Mouse (Mus musculus) bone marrow, adult 2 months (tissue): Measurements from ENCODE around the gene Gm17660. TPM values are rescaled to one million over a fixed set of nuclear protein-coding genes. Genes with fewer than 3 reads are reported as not detected.
A peak's percentile ranks its signal among the peaks of the same experiment; 100 is the strongest.

ENCODE experiments used
- H3K27ac ChIP-seq: fragments of 200-500 bp; 2 replicates; pipeline ENCODE4 v1.5.1; 2012; ENCODE audit warnings: low read depth, mild to moderate bottlenecking, control low read depth, inconsistent platforms, low read length; ENCODE audit not compliant: control insufficient read depth, poor library complexity, insufficient read depth
- H3K4me1 ChIP-seq: fragments of 200-500 bp; 2 replicates; pipeline ENCODE4 v1.6.1; 2011; ENCODE audit warnings: low read length; ENCODE audit not compliant: control insufficient read depth, insufficient read depth
- H3K4me3 ChIP-seq: fragments of 200-500 bp; replicated peaks from 2 replicates; pipeline ENCODE3; 2011; ENCODE audit warnings: mild to moderate bottlenecking, low read depth, low read length, control low read depth; ENCODE audit not compliant: control insufficient read depth
- CTCF ChIP-seq: fragments of 200-500 bp; IDR thresholded peaks from 2 replicates; pipeline ENCODE4 v1.5.1; 2011; ENCODE audit warnings: low read length, control low read depth; ENCODE audit not compliant: control insufficient read depth, insufficient read depth
- POLR2A ChIP-seq: fragments of 200-500 bp; IDR thresholded peaks from 2 replicates; pipeline ENCODE4 v1.6.1; 2011; ENCODE audit warnings: low read depth, mild to moderate bottlenecking, control low read depth, low read length, borderline replicate concordance; ENCODE audit not compliant: control insufficient read depth
- WGBS: fragments of 180-500 bp; shearing (Covaris S2); methylation state at CpG from one replicate; pipeline ENCODE4 v1.1.7; 2018; 5-methylcytosine and 5-hydroxymethylcytosine counted together
- polyA plus RNA-seq: library from polyadenylated mRNA; stranded (reverse); fragments of >200 nt; gene quantifications from 2 replicates; pipeline ENCODE4 v1.2.4, GENCODE M21; 2011; ENCODE audit warnings: low replicate concordance; ENCODE audit not compliant: missing spikeins, insufficient read depth, insufficient read length

The Gm17660 gene
- polyA plus RNA-seq, 1 experiment, result not detected

DNA sequence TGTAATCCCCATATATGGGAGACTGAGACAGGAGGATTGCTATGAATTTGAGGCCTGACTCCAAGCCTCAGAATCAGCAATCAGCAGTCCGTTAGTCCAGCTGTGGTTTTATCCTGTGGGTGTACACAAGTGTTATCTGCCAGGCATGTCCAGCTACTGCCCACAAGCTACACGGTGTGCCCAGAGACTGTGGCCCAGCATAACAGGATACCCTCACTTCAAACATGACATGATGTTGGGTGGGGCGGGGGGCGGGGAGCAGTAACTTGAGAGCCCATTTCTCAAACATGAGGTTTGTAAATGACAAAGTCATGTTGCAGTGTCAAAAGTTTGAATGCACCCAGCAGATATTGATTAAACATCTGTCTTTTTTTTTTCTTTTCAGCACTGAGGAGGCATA lies 21.6 kb downstream of the Gm17660 start:
- H3K4me3 ChIP-seq, result no peak overlapping the region
- peaks cover 1% of the 10 kb centered on the region; the same call in 1 of the 2 replicates for H3K4me1 ChIP-seq
- WGBS, result 74% methylated on average over 4 of the region's 4 CpGs
- no peak overlapping the region for H3K27ac ChIP-seq
- no peak for TF ChIP-seq CTCF
- no peak for TF ChIP-seq POLR2A

DNA sequence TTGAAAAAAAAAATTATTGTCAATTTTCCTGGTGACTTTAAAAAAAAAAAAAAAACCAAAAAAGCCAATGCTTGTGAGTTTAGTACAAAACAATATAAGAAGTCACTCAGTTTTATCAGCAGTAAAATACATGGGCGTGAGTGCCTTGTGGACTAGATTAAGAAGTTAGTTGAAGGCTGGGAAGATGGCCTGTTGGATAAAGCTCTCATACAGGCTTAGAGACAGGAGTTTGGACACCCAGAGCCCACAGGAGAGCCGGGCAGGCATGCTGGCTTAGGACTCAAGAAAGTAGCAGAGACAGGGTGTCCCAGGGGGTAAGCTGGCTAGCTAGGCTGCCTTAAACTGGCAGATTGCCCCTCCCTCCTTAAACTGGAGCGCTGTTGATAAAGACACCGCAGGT lies 22.5 kb downstream of the Gm17660 start:
- TF ChIP-seq CTCF (no peak), POLR2A (no peak)
- no peak overlapping the region for H3K4me3 ChIP-seq
- peak overlapping the region; percentile 61 for H3K27ac ChIP-seq
- 67% methylated on average over 4 of the region's 4 CpGs for WGBS
- peaks cover 1% of the 10 kb centered on the region; the same call in 1 of the 2 replicates for H3K4me1 ChIP-seq

DNA sequence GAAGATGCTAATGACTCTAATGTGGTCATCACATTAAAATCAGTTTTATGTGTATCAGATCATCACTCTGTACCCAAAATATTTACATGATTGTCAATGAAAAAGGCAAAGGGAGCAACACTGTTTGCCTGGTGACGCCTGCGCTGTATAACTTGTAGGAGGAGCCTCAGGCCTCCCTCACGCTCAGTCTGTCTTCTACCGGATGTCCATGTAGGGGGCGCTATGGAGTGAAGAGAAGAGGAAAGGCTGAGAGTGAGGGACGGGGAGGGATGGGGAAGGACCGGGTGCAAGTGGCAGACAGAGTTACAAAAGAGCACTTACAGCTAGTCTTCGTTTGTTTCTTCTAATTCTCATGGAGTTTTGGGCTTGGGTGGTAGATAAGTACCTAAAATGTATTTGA lies 24.5 kb downstream of the Gm17660 start:
- Histone ChIP-seq H3K4me3 (no peak overlapping the region), H3K4me1 (peaks cover 1% of the 10 kb centered on the region; the same call in 1 of the 2 replicates), H3K27ac (no peak overlapping the region)
- WGBS, result 50% methylated on average over 8 of the region's 8 CpGs
- TF ChIP-seq POLR2A, result no peak
- peak; percentile 64 for TF ChIP-seq CTCF

DNA sequence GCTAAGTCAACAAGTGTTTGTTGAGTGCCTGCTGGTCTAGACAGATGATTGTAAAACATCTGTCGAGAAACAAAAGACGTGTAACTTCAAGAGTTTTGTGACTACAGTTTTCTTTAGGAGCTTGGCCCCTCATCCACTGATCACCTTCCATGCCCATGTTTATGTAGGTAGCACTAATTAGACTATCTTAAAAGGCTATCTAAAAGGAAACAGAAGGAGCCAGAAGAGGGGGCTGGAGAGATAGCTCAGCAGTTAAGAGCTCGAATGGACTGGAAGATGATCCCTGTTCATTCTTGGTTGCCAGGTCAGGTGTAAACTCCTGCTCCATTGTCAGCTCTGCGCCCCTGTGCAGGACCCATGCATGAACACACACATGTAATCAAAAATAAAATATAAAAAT lies 29.3 kb downstream of the Gm17660 start:
- WGBS, result 40% methylated on average over 4 of the region's 4 CpGs
- no peak for TF ChIP-seq POLR2A
- H3K4me3 ChIP-seq, result peak overlapping the region; percentile 82
- 0 out of 2 replicates have a peak overlapping the region, but pooled peaks have one; percentile 11 for H3K27ac ChIP-seq
- H3K4me1 ChIP-seq, result no peaks in the 10 kb centered on the region; the same call in 1 of the 2 replicates

DNA sequence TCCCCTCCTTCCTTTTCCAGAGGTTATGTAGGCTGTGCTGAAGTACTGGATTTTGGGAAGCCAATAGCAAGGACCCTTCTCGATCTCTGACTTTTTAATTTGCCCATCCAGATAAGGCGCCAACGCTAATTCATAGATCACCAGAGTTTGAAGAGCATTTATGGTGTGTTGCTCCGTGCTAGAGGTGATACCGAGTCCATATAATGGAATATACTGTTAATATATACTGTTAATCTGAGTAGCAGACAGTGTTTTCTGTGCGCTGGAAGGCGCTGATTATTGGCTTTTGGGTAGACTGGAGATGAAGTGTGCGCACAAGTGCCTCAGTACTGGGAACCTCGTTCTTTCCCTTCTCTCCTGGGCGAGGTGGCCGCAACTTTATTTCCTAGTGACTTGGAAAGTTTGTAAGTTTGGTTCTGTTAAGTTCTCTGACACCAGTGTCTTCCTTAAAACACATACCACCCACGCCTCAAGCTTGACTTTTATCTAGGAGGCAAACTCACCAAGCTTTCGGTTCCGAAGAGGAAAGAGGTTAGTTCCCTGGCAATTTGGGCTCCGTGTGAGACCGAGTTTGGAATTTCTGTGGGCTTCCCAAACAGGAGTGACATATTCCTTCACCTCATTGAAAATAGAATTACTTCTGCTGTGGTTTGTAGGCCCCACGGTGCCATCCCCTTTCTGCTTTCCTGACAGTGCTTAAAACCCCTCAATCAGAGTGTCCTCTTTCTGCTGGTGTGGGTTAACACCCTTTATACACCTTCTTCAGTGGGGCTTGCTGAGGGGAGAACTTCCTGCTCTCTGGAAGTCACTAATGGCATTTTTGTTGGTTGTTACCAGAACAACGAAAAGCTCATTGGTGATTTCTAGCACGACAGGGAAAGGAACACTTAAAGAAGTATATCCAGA lies 30.0 kb downstream of the Gm17660 start:
- Histone ChIP-seq H3K4me3 (peak overlapping the region; percentile 82), H3K4me1 (no peaks in the 10 kb centered on the region; the same call in 1 of the 2 replicates), H3K27ac (peak overlapping the region; percentile 88)
- TF ChIP-seq CTCF (no peak), POLR2A (no peak)
- under 1% methylated on average over 19 of the region's 19 CpGs for WGBS

DNA sequence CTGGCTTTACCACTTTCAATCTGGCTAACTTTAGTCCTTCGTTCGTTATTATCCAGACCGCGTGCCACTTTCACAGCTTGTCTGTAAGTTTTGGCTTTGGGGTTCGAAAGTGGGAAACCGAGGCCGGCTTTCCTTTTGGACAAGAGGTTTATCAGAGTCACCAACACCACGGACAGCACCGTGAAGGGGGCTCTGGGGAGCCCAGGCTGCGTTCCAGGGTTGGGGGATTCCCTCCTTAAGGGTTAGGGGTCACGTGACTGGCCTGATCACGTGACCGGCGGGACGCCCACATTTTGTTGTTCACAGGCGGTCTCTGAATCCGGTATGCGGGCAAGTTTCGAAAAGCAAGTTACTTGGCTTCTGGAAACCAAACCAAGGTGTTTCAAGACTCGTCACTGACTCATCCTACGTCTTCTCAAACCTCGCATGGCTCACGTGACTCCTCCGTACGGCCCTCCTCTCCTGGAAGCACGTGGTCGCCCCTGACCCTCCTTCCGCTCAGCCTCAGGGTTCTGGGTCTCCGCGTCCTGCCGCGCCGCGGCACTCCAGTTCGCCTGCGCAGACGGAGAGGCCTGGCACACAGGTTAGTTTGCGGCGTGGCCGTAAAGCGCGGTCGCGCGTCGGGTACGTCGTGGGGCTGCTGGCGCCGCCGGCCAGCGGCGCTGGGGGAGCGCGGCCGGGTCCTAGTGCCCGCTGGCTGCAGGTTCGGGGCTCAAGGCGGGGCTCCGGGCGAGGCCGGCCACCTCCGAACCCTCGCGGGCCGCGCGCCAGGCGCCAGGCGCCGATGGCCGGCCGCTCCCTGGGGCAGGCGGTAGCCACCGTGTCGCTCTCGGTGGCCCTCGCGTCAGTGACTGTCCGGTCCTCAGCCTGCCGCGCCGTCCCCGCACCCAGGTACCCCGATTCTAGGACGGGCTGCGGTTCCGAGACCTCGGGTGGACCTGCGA lies 30.9 kb downstream of the Gm17660 start, which contains the start of gene Nudt9:
Gene Nudt9 (plus strand): TSS at position 51 of the 944 bp plus-strand sequence.
- H3K4me3 ChIP-seq, result peak within 1 kb of the TSS; percentile 82
- H3K27ac ChIP-seq, result peak within 1 kb of the TSS; percentile 88
- no peaks in the 10 kb centered on the region; the same call in 1 of the 2 replicates for H3K4me1 ChIP-seq
- WGBS, result 4% methylated on average over 87 of the region's 90 CpGs
- no peak for TF ChIP-seq CTCF
- TF ChIP-seq POLR2A, result peak; percentile 66; the same call in 1 of the 2 replicates

DNA sequence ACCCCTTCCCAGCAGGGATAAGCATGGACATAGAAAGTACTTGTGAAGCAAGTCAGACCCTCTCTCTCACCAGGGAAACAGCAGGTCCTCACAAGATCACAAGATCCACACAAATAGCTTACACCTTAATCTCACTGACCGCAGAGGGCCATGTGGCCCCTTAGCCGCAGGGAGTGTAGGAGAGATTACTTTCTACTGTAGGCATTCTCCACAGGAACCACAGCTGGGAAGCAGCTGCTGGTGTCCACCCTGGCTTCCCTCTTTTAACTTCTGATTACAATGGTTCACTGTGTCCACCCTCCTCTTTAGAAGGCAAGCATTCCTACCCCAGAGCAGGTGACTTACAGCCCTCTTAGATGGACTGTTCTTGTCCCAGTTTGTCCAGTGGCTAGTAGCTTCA lies 33.7 kb downstream of the Gm17660 start:
- no peaks in the 10 kb centered on the region; the same call in 1 of the 2 replicates for H3K4me1 ChIP-seq
- WGBS, result 53% methylated on average over 2 of the region's 2 CpGs
- TF ChIP-seq CTCF (no peak), POLR2A (no peak)
- no peak overlapping the region for H3K27ac ChIP-seq
- H3K4me3 ChIP-seq, result no peak overlapping the region

DNA sequence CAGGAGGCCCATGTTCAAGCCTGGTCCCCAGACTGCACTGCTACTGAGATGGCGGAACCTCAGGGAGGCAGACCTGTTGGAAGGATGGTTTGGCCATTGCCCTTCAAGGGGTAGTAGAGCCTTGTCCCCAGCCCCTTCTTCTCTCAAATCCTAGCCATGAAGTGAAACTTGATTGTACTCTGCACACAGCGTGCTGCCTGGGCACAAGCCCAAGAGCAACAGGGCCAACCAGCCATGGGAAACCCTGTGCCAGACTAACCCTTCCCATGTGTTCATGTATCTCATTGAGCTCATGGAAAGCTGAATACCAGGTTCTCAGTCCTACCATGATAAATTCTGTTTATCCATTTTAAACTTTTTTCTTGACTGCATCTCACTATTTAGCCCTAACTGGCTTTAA lies 34.5 kb downstream of the Gm17660 start:
- H3K27ac ChIP-seq, result no peak overlapping the region
- TF ChIP-seq CTCF (no peak), POLR2A (no peak)
- 85% methylated on average over 2 of the region's 2 CpGs for WGBS
- H3K4me1 ChIP-seq, result no peaks in the 10 kb centered on the region; the same call in 1 of the 2 replicates
- no peak overlapping the region for H3K4me3 ChIP-seq
